Mouse (Mus musculus) CH12.LX (cell line): ENCODE results near the gene Smarca1.

Experiments
- CTCF ChIP-seq, 2 experiments: IDR thresholded peaks in 1 of 2; conservative IDR thresholded peaks in 1 of 2; 2 replicates each; pipeline ENCODE4 v1.5.1; 2011 to 2012; ENCODE audit warnings: low read depth in 2 of 2, low read length in 2 of 2, improper control_type of control experiment in 1 of 2, inconsistent platforms in 1 of 2, mild to moderate bottlenecking in 1 of 2, moderate library complexity in 1 of 2
- EP300 ChIP-seq: IDR thresholded peaks from 2 replicates; pipeline ENCODE4 v1.6.1; 2011; ENCODE audit warnings: low read length, improper control_type of control experiment
- GABPA ChIP-seq: IDR thresholded peaks from 2 replicates; pipeline ENCODE4 v1.6.1; 2012; ENCODE audit warnings: low read depth, low read length, improper control_type of control experiment, inconsistent platforms; ENCODE audit not compliant: insufficient replicate concordance
- KAT2A ChIP-seq: IDR thresholded peaks from 2 replicates; pipeline ENCODE4 v1.6.1; 2012; ENCODE audit warnings: low read length, improper control_type of control experiment, inconsistent platforms; ENCODE audit not compliant: insufficient replicate concordance
- NELFE ChIP-seq: IDR thresholded peaks from 2 replicates; pipeline ENCODE4 v1.6.1; 2011; ENCODE audit warnings: low read depth, low read length, improper control_type of control experiment
- POLR2A ChIP-seq: IDR thresholded peaks from 2 replicates; pipeline ENCODE4 v1.6.1; 2011; ENCODE audit warnings: low read depth, mild to moderate bottlenecking, improper control_type of control experiment, low read length
- SIN3A ChIP-seq: IDR thresholded peaks from 2 replicates; pipeline ENCODE4 v1.6.1; 2012; ENCODE audit warnings: low read length, improper control_type of control experiment, inconsistent platforms

GRCm38 (mm10) chrX:47930449-47930848, 37.7 kb upstream of the Smarca1 start:
- no peak for TF ChIP-seq CTCF (conservative IDR thresholded peaks at IDR 0.05 in 1 of 2, IDR thresholded peaks at IDR 0.05 in 1 of 2; ENCODE audit: low read depth in 2 of 2, low read length in 2 of 2)
- no peak for TF ChIP-seq KAT2A
- no peak for TF ChIP-seq NELFE
- no peak for TF ChIP-seq EP300
- TF ChIP-seq POLR2A: no peak
- no peak for TF ChIP-seq SIN3A
- no peak for TF ChIP-seq GABPA
